In genomic region chr11:18399561-18399960, GRCm38 (mm10) we compare ENCODE assay signal across 18 mouse cellular contexts.
DNase-seq lines count a peak whose midpoint lies in the region; ATAC-seq and TF ChIP-seq lines count a peak whose summit lies in the region.
"Had no signal": no experiment of that assay in that cellular context is flagged by ENCODE, and none has a peak within 500 bp of the region (broad histone marks: within the 10 kb centered on the region; RNA-seq: fewer than 3 reads in every experiment).

No protein-coding gene starts in this region.

- H3K4me2 ChIP-seq in kidney, postnatal 0 days (ENCODE audit: low read length): no peak overlapping the region
- H3K4me2 ChIP-seq in kidney, embryonic 15.5 days: no peak overlapping the region
- H3K4me2 ChIP-seq: liver, embryonic 11.5 days; lung, embryonic 15.5 days; neural tube, embryonic 12.5 days; stomach, embryonic 15.5 days had no signal

- intact Hi-C loops in gastrocnemius, postnatal 36 days (cut with DNase I): no loop called here

- no peaks in the 10 kb centered on the region for H3K36me3 ChIP-seq in kidney, postnatal 0 days (ENCODE audit: insufficient read depth, low read length)
- H3K36me3 ChIP-seq in kidney, embryonic 15.5 days: no peaks in the 10 kb centered on the region
- H3K36me3 ChIP-seq in ES-Bruce4 (ENCODE audit: control insufficient read depth, insufficient read depth, low read length, poor library complexity, severe bottlenecking): no peaks in the 10 kb centered on the region
- H3K36me3 ChIP-seq: G1E; limb, embryonic 10.5 days; lung, embryonic 15.5 days; neural tube, embryonic 12.5 days; stomach, embryonic 15.5 days had no signal

- H3K27me3 ChIP-seq in kidney, postnatal 0 days (ENCODE audit: insufficient read depth, low read length): no peaks in the 10 kb centered on the region
- H3K27me3 ChIP-seq in kidney, embryonic 15.5 days: no peaks in the 10 kb centered on the region
- no peaks in the 10 kb centered on the region for H3K27me3 ChIP-seq in ES-Bruce4 (ENCODE audit: control insufficient read depth, insufficient read depth, low read length, poor library complexity, severe bottlenecking)
- H3K27me3 ChIP-seq: lung, embryonic 15.5 days; neural tube, embryonic 12.5 days; stomach, embryonic 15.5 days had no signal

- no peak for ATAC-seq in kidney, postnatal 0 days (replicated peaks; ENCODE audit: low FRiP score, low read depth)
- no peak for ATAC-seq in kidney, embryonic 15.5 days (replicated peaks; ENCODE audit: low FRiP score)
- ATAC-seq in common myeloid progenitor, adult 5-6 weeks (replicated peaks; ENCODE audit: low read depth, poor library complexity, severe bottlenecking): peak; percentile 69; the same call in 1 of the 2 replicates

- DNase-seq in adrenal gland, postnatal 14 days: peak; percentile 8
- DNase-seq in adrenal gland, adult 18-20 months (ENCODE audit: low spot score in 2 of 2): no peak
- no peak for DNase-seq in kidney, postnatal 0 days (ENCODE audit: low spot score)
- DNase-seq in heart, adult 11 months: no peak
- DNase-seq in gastrocnemius, postnatal 36 days: no peak
- DNase-seq: gastrocnemius, postnatal 10 days; heart, postnatal 14 days; kidney, adult 8-10 months; right cerebral cortex, postnatal 14 days had no signal

- peak; percentile 38; the same call in 1 of the 2 replicates for TF ChIP-seq CTCF in kidney, postnatal 0 days (IDR thresholded peaks at IDR 0.05; ENCODE audit: low read depth)
- peak; percentile 6 for TF ChIP-seq CTCF in ES-Bruce4 (IDR thresholded peaks at IDR 0.05; ENCODE audit: low read depth, low read length)

- H3K27ac ChIP-seq in kidney, postnatal 0 days: no peak overlapping the region
- no peak overlapping the region for H3K27ac ChIP-seq in kidney, embryonic 15.5 days
- H3K27ac ChIP-seq in ES-Bruce4 (ENCODE audit: insufficient read depth, low read length): no peak overlapping the region
- H3K27ac ChIP-seq: limb, embryonic 10.5 days; lung, embryonic 15.5 days; neural tube, embryonic 12.5 days; stomach, embryonic 15.5 days had no signal

- H3K9me3 ChIP-seq in kidney, postnatal 0 days (replicated peaks; ENCODE audit: low read length): no peaks in the 10 kb centered on the region
- no peaks in the 10 kb centered on the region for H3K9me3 ChIP-seq in kidney, embryonic 15.5 days (replicated peaks)
- H3K9me3 ChIP-seq in ES-Bruce4 (replicated peaks; ENCODE audit: control insufficient read depth, insufficient read depth, low read length, poor library complexity, severe bottlenecking): no peaks in the 10 kb centered on the region
- H3K9me3 ChIP-seq: G1E; limb, embryonic 10.5 days; lung, embryonic 15.5 days; neural tube, embryonic 12.5 days; stomach, embryonic 15.5 days had no signal

- no peak overlapping the region for H3K9ac ChIP-seq in kidney, postnatal 0 days (ENCODE audit: low read depth, low read length)
- H3K9ac ChIP-seq in kidney, embryonic 15.5 days: no peak overlapping the region
- no peak overlapping the region for H3K9ac ChIP-seq in ES-Bruce4 (ENCODE audit: low read depth, poor library complexity, severe bottlenecking)
- H3K9ac ChIP-seq: lung, embryonic 15.5 days; neural tube, embryonic 12.5 days; stomach, embryonic 15.5 days had no signal

- H3K4me1 ChIP-seq in kidney, postnatal 0 days (replicated peaks; ENCODE audit: insufficient read depth, low read length): no peaks in the 10 kb centered on the region
- H3K4me1 ChIP-seq in kidney, embryonic 15.5 days: no peaks in the 10 kb centered on the region
- no peaks in the 10 kb centered on the region for H3K4me1 ChIP-seq in ES-Bruce4 (ENCODE audit: control insufficient read depth, insufficient read depth, low read length)
- H3K4me1 ChIP-seq: lung, embryonic 15.5 days; neural tube, embryonic 12.5 days; stomach, embryonic 15.5 days had no signal

- 74% methylated on average over 4 of the region's 4 CpGs for WGBS in kidney, postnatal 0 days
- 66% methylated on average over 4 of the region's 4 CpGs for WGBS in kidney, embryonic 15.5 days

- H3K4me3 ChIP-seq in kidney, postnatal 0 days (replicated peaks; ENCODE audit: low read depth, low read length): no peak overlapping the region
- no peak overlapping the region for H3K4me3 ChIP-seq in kidney, embryonic 15.5 days (replicated peaks)
- H3K4me3 ChIP-seq in ES-Bruce4 (ENCODE audit: low read depth, low read length): no peak overlapping the region
- H3K4me3 ChIP-seq: limb, embryonic 10.5 days; lung, embryonic 15.5 days; neural tube, embryonic 12.5 days; stomach, embryonic 15.5 days had no signal

- no peak for TF ChIP-seq EP300 in ES-Bruce4 (IDR thresholded peaks at IDR 0.05; ENCODE audit: insufficient read depth, low read depth, low read length)

- no peak for TF ChIP-seq POLR2A in ES-Bruce4 (IDR thresholded peaks at IDR 0.05; ENCODE audit: insufficient read depth, low read length)
